Mouse (Mus musculus): ENCODE measurements at regions not wholly inside any gene's neighbourhood (a gene's known extent, or its start where the extent isn't known, plus 50 kb on each side); places are given as distances from the start of the nearest gene placed in this dataset.

- no peak for DNase-seq
Observed at GRCm38 (mm10) chr16:63351511-63352125, 497.5 kb downstream of the Pros1 start.

- no peak for DNase-seq
Observed at GRCm38 (mm10) chr16:63369868-63370267, 494.1 kb downstream of the Epha3 start.

- no peak for DNase-seq
Observed at GRCm38 (mm10) chr16:63371275-63371674, 492.7 kb downstream of the Epha3 start.

GRCm38 (mm10) chr16:63404976-63405375 is 459.0 kb downstream of the Epha3 start:
- DNase-seq: no peak

- no peak for DNase-seq
Observed at GRCm38 (mm10) chr16:63412656-63413055, 451.3 kb downstream of the Epha3 start.

GRCm38 (mm10) chr16:63452301-63452700 is 411.7 kb downstream of the Epha3 start:
- no peak for DNase-seq

GRCm38 (mm10) chr16:63466615-63467014 is 397.4 kb downstream of the Epha3 start:
- DNase-seq: no peak

- no peak for DNase-seq
Observed at GRCm38 (mm10) chr16:63468851-63469250, 395.1 kb downstream of the Epha3 start.

Data from right cerebral cortex, postnatal 14 days (tissue).